Comparison of ENCODE assay signal across 12 mouse cellular contexts in the genomic region with DNA sequence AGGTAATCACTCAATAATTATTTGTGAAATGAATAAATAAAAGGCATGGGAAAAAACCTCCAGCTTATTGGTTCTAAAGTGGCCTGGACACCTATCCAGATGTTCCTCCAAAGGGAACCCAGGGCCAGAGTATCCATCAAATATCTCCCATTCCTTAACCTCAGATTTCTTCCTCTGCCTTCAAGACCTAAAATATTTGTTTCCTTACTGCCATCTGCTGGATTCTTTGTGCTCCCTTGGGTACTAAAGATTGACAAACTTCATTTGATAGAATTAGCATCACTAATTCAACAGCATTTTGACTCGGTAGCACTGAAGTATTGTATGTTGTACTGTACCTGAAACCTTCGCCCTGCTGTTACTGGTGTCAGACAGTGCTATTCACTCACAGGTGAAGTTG. TPM values are rescaled to one million over a fixed set of nuclear protein-coding genes. Genes with fewer than 3 reads are reported as not detected.
DNase-seq lines count a peak whose midpoint lies in the region; ATAC-seq and TF ChIP-seq lines count a peak whose summit lies in the region.
"Had no signal": no experiment of that assay in that cellular context is flagged by ENCODE, and none has a peak within 500 bp of the region (broad histone marks: within the 10 kb centered on the region; RNA-seq: fewer than 3 reads in every experiment).

No protein-coding gene starts in this region.

- no peaks in the 10 kb centered on the region for H3K27me3 ChIP-seq in forebrain, postnatal 0 days (ENCODE audit: insufficient read depth, low read length)
- no peaks in the 10 kb centered on the region for H3K27me3 ChIP-seq in forebrain, embryonic 11.5 days (ENCODE audit: control insufficient read depth, insufficient read depth, low read length)
- no peaks in the 10 kb centered on the region for H3K27me3 ChIP-seq in liver, embryonic 13.5 days
- H3K27me3 ChIP-seq: midbrain, embryonic 13.5 days had no signal

- WGBS in forebrain, postnatal 0 days: 67% methylated on average over 2 of the region's 2 CpGs
- WGBS in forebrain, embryonic 11.5 days: 69% methylated on average over 2 of the region's 2 CpGs
- 54% methylated on average over 2 of the region's 2 CpGs for WGBS in liver, embryonic 13.5 days (ENCODE audit: insufficient replicate concordance)

- peak; percentile 33; the same call in 1 of the 2 replicates for TF ChIP-seq CTCF in forebrain, postnatal 0 days (IDR thresholded peaks at IDR 0.05; ENCODE audit: low read depth)

- peaks cover 20% of the 10 kb centered on the region for H3K4me1 ChIP-seq in forebrain, postnatal 0 days (ENCODE audit: insufficient read depth)
- peaks cover 11% of the 10 kb centered on the region for H3K4me1 ChIP-seq in forebrain, embryonic 11.5 days (replicated peaks; ENCODE audit: control insufficient read depth, insufficient read depth, low read length)
- H3K4me1 ChIP-seq in liver, embryonic 13.5 days (replicated peaks): peaks cover 61% of the 10 kb centered on the region

- no peaks in the 10 kb centered on the region for H3K9me3 ChIP-seq in forebrain, postnatal 0 days (ENCODE audit: low read length)
- H3K9me3 ChIP-seq in forebrain, embryonic 11.5 days (ENCODE audit: control insufficient read depth, low read length): no peaks in the 10 kb centered on the region
- no peaks in the 10 kb centered on the region for H3K9me3 ChIP-seq in liver, embryonic 13.5 days (replicated peaks)
- H3K9me3 ChIP-seq: midbrain, embryonic 13.5 days had no signal

- H3K27ac ChIP-seq in forebrain, postnatal 0 days (ENCODE audit: low read depth, low read length): no peak overlapping the region
- H3K27ac ChIP-seq in forebrain, embryonic 11.5 days (ENCODE audit: low read depth, low read length): no peak overlapping the region
- 0 out of 2 replicates have a peak overlapping the region, but pooled peaks have one; percentile 18 for H3K27ac ChIP-seq in liver, embryonic 13.5 days
- H3K27ac ChIP-seq: midbrain, embryonic 13.5 days had no signal

- no peaks in the 10 kb centered on the region for H3K36me3 ChIP-seq in forebrain, postnatal 0 days (ENCODE audit: insufficient read depth)
- no peaks in the 10 kb centered on the region for H3K36me3 ChIP-seq in forebrain, embryonic 11.5 days (ENCODE audit: control insufficient read depth, insufficient read depth, low read length)
- peaks cover 8% of the 10 kb centered on the region; the same call in 1 of the 2 replicates for H3K36me3 ChIP-seq in liver, embryonic 13.5 days
- H3K36me3 ChIP-seq: midbrain, embryonic 13.5 days had no signal

- no peak overlapping the region for H3K4me3 ChIP-seq in forebrain, postnatal 0 days (ENCODE audit: low read depth, low read length)
- no peak overlapping the region for H3K4me3 ChIP-seq in forebrain, embryonic 11.5 days (ENCODE audit: low read depth, low read length)
- H3K4me3 ChIP-seq in liver, embryonic 13.5 days (replicated peaks): no peak overlapping the region
- H3K4me3 ChIP-seq: midbrain, embryonic 13.5 days had no signal

- H3K9ac ChIP-seq in forebrain, postnatal 0 days: no peak overlapping the region
- H3K9ac ChIP-seq in forebrain, embryonic 11.5 days (ENCODE audit: low read length): no peak overlapping the region
- no peak overlapping the region; the same call in 1 of the 2 replicates for H3K9ac ChIP-seq in liver, embryonic 13.5 days
- H3K9ac ChIP-seq: midbrain, embryonic 13.5 days had no signal

- no peak for DNase-seq in forebrain, postnatal 0 days
- no peak for DNase-seq in forebrain, embryonic 11.5 days (ENCODE audit: low spot score)
- DNase-seq in liver, embryonic 13.5 days: no peak
- no peak for DNase-seq in liver
- peak; percentile 32 for DNase-seq in CD4-positive helper T cell, adult 2 months (ENCODE audit: low read depth, low spot score)
- peak; percentile 42 for DNase-seq in c-Kit-positive CD71-positive TER-119-negative erythroid progenitor cells, embryonic 14.5 days (ENCODE audit: low read depth)
- no peak for DNase-seq in cerebellum, adult 11 months
- DNase-seq: gastrocnemius, postnatal 25 days; heart, postnatal 10 days; kidney, adult 18-20 months had no signal

- no peak overlapping the region for H3K4me2 ChIP-seq in forebrain, postnatal 0 days (ENCODE audit: low read depth)
- H3K4me2 ChIP-seq in forebrain, embryonic 11.5 days (ENCODE audit: low read depth, low read length, severe bottlenecking): no peak overlapping the region
- H3K4me2 ChIP-seq in liver, embryonic 13.5 days: no peak overlapping the region
- H3K4me2 ChIP-seq: midbrain, embryonic 13.5 days had no signal

- no peak for ATAC-seq in forebrain, postnatal 0 days
- no peak for ATAC-seq in forebrain, embryonic 11.5 days (replicated peaks; ENCODE audit: low FRiP score)
- no peak for ATAC-seq in liver, embryonic 13.5 days (ENCODE audit: low read depth)
- ATAC-seq in frontal cortex, adult (ENCODE audit: low TSS enrichment): no peak
- ATAC-seq: midbrain, embryonic 13.5 days had no signal

RNA-seq across cellular contexts. Expression of a gene that starts 1.2 kb away (rescaled TPM):
- total RNA-seq in forebrain, postnatal 0 days (2014; rRNA removed): 19.5 and 22.6 TPM in 2 replicates
- 13.8 and 14.5 TPM in 2 replicates for polyA plus RNA-seq in forebrain, postnatal 0 days (2015; fragmentation: Nextera tagmentation; extraction: Ambion mirVana)
- 13.4 and 13.7 TPM in 2 replicates for polyA plus RNA-seq in forebrain, embryonic 11.5 days (2014; fragmentation: Nextera tagmentation; extraction: Ambion mirVana)
- 9.6 and 10.3 TPM in 2 replicates for polyA plus RNA-seq in liver, embryonic 13.5 days (2015; fragmentation: Nextera tagmentation; extraction: Ambion mirVana)

RNA-seq across cellular contexts. Expression of a gene that starts 2.9 kb away (rescaled TPM):
- total RNA-seq in forebrain, postnatal 0 days (2014; rRNA removed): 88.6 and 92.8 TPM in 2 replicates
- 164 and 191 TPM in 2 replicates for polyA plus RNA-seq in forebrain, postnatal 0 days (2015; fragmentation: Nextera tagmentation; extraction: Ambion mirVana)
- polyA plus RNA-seq in forebrain, embryonic 11.5 days (2014; fragmentation: Nextera tagmentation; extraction: Ambion mirVana): 249 and 274 TPM in 2 replicates
- 39.2 and 43.3 TPM in 2 replicates for polyA plus RNA-seq in liver, embryonic 13.5 days (2015; fragmentation: Nextera tagmentation; extraction: Ambion mirVana)

RNA-seq across cellular contexts. Expression of a gene that starts 16.4 kb away (rescaled TPM):
- 0.24 and 1.5 TPM in 2 replicates for total RNA-seq in forebrain, postnatal 0 days (2014; rRNA removed)
- 0.39 and 0.62 TPM in 2 replicates for polyA plus RNA-seq in forebrain, postnatal 0 days (2015; fragmentation: Nextera tagmentation; extraction: Ambion mirVana)
- polyA plus RNA-seq in forebrain, embryonic 11.5 days (2014; fragmentation: Nextera tagmentation; extraction: Ambion mirVana): 0.37 and 0.75 TPM in 2 replicates
- 0.17 and 0.67 TPM in 2 replicates for polyA plus RNA-seq in liver, embryonic 13.5 days (2015; fragmentation: Nextera tagmentation; extraction: Ambion mirVana)

RNA-seq across cellular contexts. Expression of a gene that starts 25.9 kb away (rescaled TPM):
- total RNA-seq in forebrain, postnatal 0 days (2014; rRNA removed): 47.6 and 52.7 TPM in 2 replicates
- 83.3 and 88.9 TPM in 2 replicates for polyA plus RNA-seq in forebrain, postnatal 0 days (2015; fragmentation: Nextera tagmentation; extraction: Ambion mirVana)
- 77.4 and 88.0 TPM in 2 replicates for polyA plus RNA-seq in forebrain, embryonic 11.5 days (2014; fragmentation: Nextera tagmentation; extraction: Ambion mirVana)
- 33.4 and 33.5 TPM in 2 replicates for polyA plus RNA-seq in liver, embryonic 13.5 days (2015; fragmentation: Nextera tagmentation; extraction: Ambion mirVana)

RNA-seq across cellular contexts. Expression of a gene that starts 26.0 kb away (rescaled TPM):
- 38.7 and 39.2 TPM in 2 replicates for total RNA-seq in forebrain, postnatal 0 days (2014; rRNA removed)
- 39.7 and 45.8 TPM in 2 replicates for polyA plus RNA-seq in forebrain, postnatal 0 days (2015; fragmentation: Nextera tagmentation; extraction: Ambion mirVana)
- 11.7 and 12.4 TPM in 2 replicates for polyA plus RNA-seq in forebrain, embryonic 11.5 days (2014; fragmentation: Nextera tagmentation; extraction: Ambion mirVana)
- 7.3 and 7.5 TPM in 2 replicates for polyA plus RNA-seq in liver, embryonic 13.5 days (2015; fragmentation: Nextera tagmentation; extraction: Ambion mirVana)

Comparison
In these comparisons a context has a peak if more than half of its experiments do, and no peak if none do; other contexts are left out.
1. DNase-seq: peak in CD4-positive helper T cell, adult 2 months (single experiment) and c-Kit-positive CD71-positive TER-119-negative erythroid progenitor cells, embryonic 14.5 days (single experiment); none in forebrain, postnatal 0 days (single experiment), forebrain, embryonic 11.5 days (single experiment), liver, embryonic 13.5 days (single experiment), liver (single experiment) and cerebellum, adult 11 months (single experiment).